ENCODE assay signal across 33 mouse cellular contexts in the genomic region with DNA sequence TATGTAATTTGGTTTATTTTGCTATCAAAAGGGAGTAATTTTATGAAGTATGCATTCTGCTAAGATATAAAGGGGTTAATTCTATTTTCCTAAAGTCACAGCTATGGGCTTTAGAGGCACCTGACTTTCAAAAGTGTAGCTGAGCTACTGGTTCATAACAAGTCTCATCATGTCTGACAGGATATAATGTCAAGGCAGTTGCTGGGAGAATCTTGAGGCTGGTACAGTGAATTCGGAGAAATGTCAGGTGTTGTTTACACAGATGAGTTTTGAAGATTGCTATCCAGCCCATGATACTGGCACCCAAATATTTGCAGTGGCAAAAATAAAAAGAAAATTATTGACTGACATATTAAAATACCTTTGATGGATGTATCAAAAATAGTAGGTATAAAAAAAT. TPM values are rescaled to one million over a fixed set of nuclear protein-coding genes. Genes with fewer than 3 reads are reported as not detected.
DNase-seq lines count a peak whose midpoint lies in the region; ATAC-seq lines count a peak whose summit lies in the region.
"Had no signal": no experiment of that assay in that cellular context is flagged by ENCODE, and none has a peak within 500 bp of the region (broad histone marks: within the 10 kb centered on the region; RNA-seq: fewer than 3 reads in every experiment).

No protein-coding gene starts in this region.

- DNase-seq in CD4-positive, CD25-positive, alpha-beta regulatory T cell, adult 2 months (ENCODE audit: low read depth, low spot score): peak; percentile 68
- DNase-seq in T-cell, adult 2 months (ENCODE audit: low spot score): peak; percentile 54
- no peak for DNase-seq in urinary bladder, adult 2 months (ENCODE audit: low spot score)
- DNase-seq in lung, postnatal 36 days: no peak
- DNase-seq: adrenal gland, postnatal 10 days; adrenal gland, postnatal 36 days; cerebellum, adult 18-20 months; cerebellum, adult 9-10 months; cerebellum, postnatal 36 days; embryo, embryonic 11 days; gastrocnemius, adult 2 months; gastrocnemius, postnatal 14 days; heart, adult 18-20 months; heart, postnatal 10 days; heart, postnatal 36 days had no signal

- ATAC-seq in inflammation-experienced regulatory T-cells, adult 6 months: peak; percentile 59
- no peak for ATAC-seq in erythroid progenitor cell, adult 5-6 weeks (replicated peaks; ENCODE audit: low FRiP score, poor library complexity, severe bottlenecking)
- ATAC-seq: forebrain, embryonic 13.5 days; forebrain, embryonic 16.5 days; hindbrain, embryonic 16.5 days; intestine, postnatal 0 days had no signal

RNA-seq across cellular contexts. Expression of gene Ms4a6b, which starts 11.5 kb away (rescaled TPM):
- 1,000 to 10,000 TPM; 1,170 to 1,320 (median 1,200) TPM for polyA plus RNA-seq in inflammation-experienced regulatory T-cells, adult 6 months (2017; shearing (Covaris generic))
- 9.2 and 14.0 TPM in 2 replicates for polyA plus RNA-seq in urinary bladder, adult 2 months (2012; rRNA removed)
- total RNA-seq in erythroid progenitor cell, adult 5-6 weeks (2015; ENCODE audit: low replicate concordance): 15.1 and 22.2 TPM in 2 replicates
- total RNA-seq in erythroid progenitor cell, adult 5-6 weeks (2017; ENCODE audit: low replicate concordance): 5.4 and 12.9 TPM in 2 replicates
- total RNA-seq: MEL had no signal
- polyA plus RNA-seq: C2C12; erythroblast, embryonic 14.5 days had no signal

RNA-seq across cellular contexts. Expression of gene Gm8369, which starts 19.1 kb away (rescaled TPM):
- 100 to 1,000 TPM; 382 to 635 (median 544) TPM for polyA plus RNA-seq in inflammation-experienced regulatory T-cells, adult 6 months (2017; shearing (Covaris generic))
- 0.69 and 0.70 TPM in 2 replicates for polyA plus RNA-seq in urinary bladder, adult 2 months (2012; rRNA removed)
- total RNA-seq in erythroid progenitor cell, adult 5-6 weeks (2015; ENCODE audit: low replicate concordance): 13.7 and 24.7 TPM in 2 replicates
- total RNA-seq in erythroid progenitor cell, adult 5-6 weeks (2017; ENCODE audit: low replicate concordance): 8.3 and 21.9 TPM in 2 replicates
- total RNA-seq: gastrocnemius, adult 2 months; MEL had no signal
- polyA plus RNA-seq: C2C12; embryonic facial prominence, embryonic 10.5 days; embryonic facial prominence, embryonic 13.5 days; erythroblast, embryonic 14.5 days; forebrain, embryonic 10.5 days; forebrain, embryonic 13.5 days; forebrain, embryonic 16.5 days; heart, embryonic 12.5 days; heart, embryonic 15.5 days; hindbrain, embryonic 10.5 days; hindbrain, embryonic 13.5 days; hindbrain, embryonic 16.5 days; intestine, embryonic 14.5 days had no signal

RNA-seq across cellular contexts. Expression of gene Ms4a4d, which starts 31.7 kb away (rescaled TPM):
- polyA plus RNA-seq in inflammation-experienced regulatory T-cells, adult 6 months (2017; shearing (Covaris generic)): 1 to 10 TPM; 2.1 to 5.3 (median 3.7) TPM
- polyA plus RNA-seq in urinary bladder, adult 2 months (2012; rRNA removed): 45.9 and 47.7 TPM in 2 replicates
- total RNA-seq in erythroid progenitor cell, adult 5-6 weeks (2015; ENCODE audit: low replicate concordance): 3.2 and 4.2 TPM in 2 replicates
- total RNA-seq in erythroid progenitor cell, adult 5-6 weeks (2017; ENCODE audit: low replicate concordance): 1.3 TPM in 1 of 2 replicates, not detected in the other
- total RNA-seq: MEL had no signal
- polyA plus RNA-seq: C2C12; cortical plate, adult 2 months; erythroblast, embryonic 14.5 days; forebrain, embryonic 13.5 days; forebrain, embryonic 16.5 days; hindbrain, embryonic 13.5 days; hindbrain, embryonic 16.5 days had no signal

RNA-seq across cellular contexts. Expression of gene Ms4a6c, which starts 35.7 kb away (rescaled TPM):
- 10 to 100 TPM; 17.0 to 36.7 (median 21.0) TPM for polyA plus RNA-seq in inflammation-experienced regulatory T-cells, adult 6 months (2017; shearing (Covaris generic))
- 12.8 and 13.3 TPM in 2 replicates for polyA plus RNA-seq in urinary bladder, adult 2 months (2012; rRNA removed)
- 21.0 and 37.1 TPM in 2 replicates for total RNA-seq in erythroid progenitor cell, adult 5-6 weeks (2015; ENCODE audit: low replicate concordance)
- 13.0 and 39.2 TPM in 2 replicates for total RNA-seq in erythroid progenitor cell, adult 5-6 weeks (2017; ENCODE audit: low replicate concordance)
- total RNA-seq: MEL had no signal
- polyA plus RNA-seq: C2C12; erythroblast, embryonic 14.5 days had no signal

Comparison
In these comparisons a context has a peak if more than half of its experiments do, and no peak if none do; other contexts are left out.
1. DNase-seq: peak in CD4-positive, CD25-positive, alpha-beta regulatory T cell, adult 2 months (single experiment) and T-cell, adult 2 months (single experiment); none in urinary bladder, adult 2 months (single experiment) and lung, postnatal 36 days (single experiment).
2. RNA of gene Ms4a6b, which starts 11.5 kb away (polyA plus RNA-seq): 1,170 to 1,320 TPM in inflammation-experienced regulatory T-cells, adult 6 months; 9.2 to 14.0 TPM in urinary bladder, adult 2 months; every median in the first group is over 10 times any median in the second.
3. RNA of gene Gm8369, which starts 19.1 kb away (polyA plus RNA-seq): 382 to 635 TPM in inflammation-experienced regulatory T-cells, adult 6 months; 0.69 to 0.70 TPM in urinary bladder, adult 2 months; every median in the first group is over 100 times any median in the second.